Mouse (Mus musculus): Measurements from ENCODE around the gene Tsnaxip1.

GRCm38 (mm10) chr8:105892432-105892831 lies 64.9 kb downstream of the Tsnaxip1 start:
- TF ChIP-seq CTCF (IDR thresholded peaks at IDR 0.05; ENCODE audit: low read depth, low read length) (peak; percentile 57; the same call in 1 of the 2 replicates), POLR2A (IDR thresholded peaks at IDR 0.05; ENCODE audit: borderline replicate concordance, low read depth, low read length) (no peak)
